Mouse (Mus musculus) hematopoietic stem cell, adult 5-6 weeks (primary cell): Measurements from ENCODE around the gene Lamc1. TPM values are rescaled to one million over a fixed set of nuclear protein-coding genes. Genes with fewer than 3 reads are reported as not detected.

Source experiments
- ATAC-seq, 2 experiments: fragments of 125-278 bp in 1 of 2; replicated peaks in 1 of 2; 2 replicates each; pipeline ENCODE4 v1.8.0; 2016 to 2017; ENCODE audit warnings: inconsistent platforms in 2 of 2, mild to moderate bottlenecking in 2 of 2, moderate number of reproducible peaks in 2 of 2, low read depth in 1 of 2, moderate TSS enrichment in 1 of 2; ENCODE audit not compliant: low FRiP score in 2 of 2, poor library complexity in 2 of 2, severe bottlenecking in 2 of 2, insufficient read depth in 1 of 2, low TSS enrichment in 1 of 2
- total RNA-seq: library from RNA; stranded (forward); fragments of 172-1452, 232-1000 nt; gene quantifications from 2 replicates; pipeline ENCODE4 v1.2.3, GENCODE M21; 2017

Gene Lamc1
- total RNA-seq, 1 experiment from 2014 or later, result 5.5 TPM

- no peak for ATAC-seq
Observed at GRCm38 (mm10) chr1:153281483-153281882, 51.1 kb downstream of the Lamc1 start.

GRCm38 (mm10) chr1:153280411-153280810 lies 52.2 kb downstream of the Lamc1 start:
- ATAC-seq, result no peak

GRCm38 (mm10) chr1:153278028-153278613 lies 54.5 kb downstream of the Lamc1 start:
- no peak for ATAC-seq

- no peak for ATAC-seq
Observed at GRCm38 (mm10) chr1:153275466-153275865, 57.1 kb downstream of the Lamc1 start.

GRCm38 (mm10) chr1:153274611-153275010 lies 58.0 kb downstream of the Lamc1 start:
- no peak for ATAC-seq

- no peak for ATAC-seq
Observed at GRCm38 (mm10) chr1:153273657-153274056, 58.9 kb downstream of the Lamc1 start.

- ATAC-seq, result no peak
Observed at GRCm38 (mm10) chr1:153270827-153271226, 61.8 kb downstream of the Lamc1 start.

GRCm38 (mm10) chr1:153269681-153270080 lies 62.9 kb downstream of the Lamc1 start:
- no peak for ATAC-seq

- ATAC-seq, result no peak
Observed at GRCm38 (mm10) chr1:153268806-153269309, 63.7 kb downstream of the Lamc1 start.

GRCm38 (mm10) chr1:153268306-153268705 lies 64.3 kb downstream of the Lamc1 start:
- ATAC-seq, result no peak

- ATAC-seq, result no peak
Observed at GRCm38 (mm10) chr1:153267730-153268129, 64.9 kb downstream of the Lamc1 start.

- no peak for ATAC-seq
Observed at GRCm38 (mm10) chr1:153266891-153267290, 65.7 kb downstream of the Lamc1 start.

- no peak for ATAC-seq
Observed at GRCm38 (mm10) chr1:153265579-153265978, 67.0 kb downstream of the Lamc1 start.

- ATAC-seq, result no peak
Observed at GRCm38 (mm10) chr1:153265066-153265465, 67.5 kb downstream of the Lamc1 start.

- no peak for ATAC-seq
Observed at GRCm38 (mm10) chr1:153259752-153260300, 72.8 kb downstream of the Lamc1 start.

- no peak for ATAC-seq
Observed at GRCm38 (mm10) chr1:153252540-153253210, 79.9 kb downstream of the Lamc1 start.

- no peak for ATAC-seq
Observed at GRCm38 (mm10) chr1:153251590-153252206, 80.9 kb downstream of the Lamc1 start.

GRCm38 (mm10) chr1:153241346-153241745 lies 91.2 kb downstream of the Lamc1 start:
- ATAC-seq, result no peak
